Mouse (Mus musculus) CD4-positive helper T cell, adult 2 months (primary cell): Measurements from ENCODE around the gene Rin3.

Experiments used
- DNase-seq: peaks from one replicate; pipeline ENCODE4 v3.0.0-alpha.2; 2012; ENCODE audit warnings: low read depth, missing footprints, low spot score

Gene Rin3

GRCm38 (mm10) chr12:102369488-102370235 lies 86.8 kb downstream of the Rin3 start:
- DNase-seq = peak; percentile 26

GRCm38 (mm10) chr12:102370931-102371500 lies 88.2 kb downstream of the Rin3 start:
- DNase-seq = peak; percentile 88

- DNase-seq = no peak
Measured at GRCm38 (mm10) chr12:102372322-102372721, 89.5 kb downstream of the Rin3 start.

GRCm38 (mm10) chr12:102382180-102382579 lies 99.3 kb downstream of the Rin3 start:
- no peak for DNase-seq

GRCm38 (mm10) chr12:102383288-102383687 lies 100.4 kb downstream of the Rin3 start:
- DNase-seq = no peak

- peak; percentile 62 for DNase-seq
Measured at GRCm38 (mm10) chr12:102384819-102385218, 102.0 kb downstream of the Rin3 start.

- DNase-seq = peak; percentile 80
Measured at GRCm38 (mm10) chr12:102387219-102387917, 104.5 kb downstream of the Rin3 start.

- DNase-seq = no peak
Measured at GRCm38 (mm10) chr12:102390042-102390441, 107.2 kb downstream of the Rin3 start.

GRCm38 (mm10) chr12:102391109-102391508 lies 108.3 kb downstream of the Rin3 start:
- DNase-seq = no peak

- DNase-seq = peak; percentile 60
Measured at GRCm38 (mm10) chr12:102391982-102392381, 109.1 kb downstream of the Rin3 start.

- DNase-seq = no peak
Measured at GRCm38 (mm10) chr12:102394496-102394895, 111.6 kb downstream of the Rin3 start.

GRCm38 (mm10) chr12:102395537-102395936 lies 112.7 kb downstream of the Rin3 start:
- no peak for DNase-seq

- DNase-seq = no peak
Measured at GRCm38 (mm10) chr12:102395998-102396991, 113.4 kb downstream of the Rin3 start.

- DNase-seq = no peak
Measured at GRCm38 (mm10) chr12:102398588-102398987, 115.7 kb downstream of the Rin3 start.

- DNase-seq = no peak
Measured at GRCm38 (mm10) chr12:102413171-102413570, 130.3 kb downstream of the Rin3 start.

- DNase-seq = no peak
Measured at GRCm38 (mm10) chr12:102414686-102415085, 131.8 kb downstream of the Rin3 start.

GRCm38 (mm10) chr12:102416391-102416837 lies 133.6 kb downstream of the Rin3 start:
- DNase-seq = no peak

GRCm38 (mm10) chr12:102416955-102417510 lies 134.2 kb downstream of the Rin3 start:
- DNase-seq = no peak

- DNase-seq = no peak
Measured at GRCm38 (mm10) chr12:102417701-102418100, 134.9 kb downstream of the Rin3 start.

- no peak for DNase-seq
Measured at GRCm38 (mm10) chr12:102419544-102419943, 136.7 kb downstream of the Rin3 start.
